Mouse (Mus musculus) midbrain, embryonic 14.5 days (tissue): ENCODE results near the gene Acp1. TPM values are rescaled to one million over a fixed set of nuclear protein-coding genes. Genes with fewer than 3 reads are reported as not detected.

Experiments
- ATAC-seq: fragments of 200-750 bp; cut with Nextera tagmentation; 2 replicates; pipeline ENCODE4 v1.8.0; 2017; ENCODE audit warnings: moderate number of reproducible peaks, moderate library complexity; ENCODE audit not compliant: low FRiP score, low TSS enrichment
- DNase-seq: peaks from one replicate; pipeline ENCODE4 v3.0.0-alpha.2; 2015
- H3K27ac ChIP-seq: fragments of 300-500 bp; sonication (generic); replicated peaks from 2 replicates; pipeline ENCODE4 v1.5.1; 2014; ENCODE audit warnings: mild to moderate bottlenecking, low read depth, low read length, moderate library complexity
- H3K27me3 ChIP-seq: fragments of 300-500 bp; sonication (generic); 2 replicates; pipeline ENCODE4 v1.6.1; 2014; ENCODE audit warnings: low read length, control low read depth, mixed read lengths; ENCODE audit not compliant: control insufficient read depth, insufficient read depth
- H3K36me3 ChIP-seq: fragments of 300-500 bp; sonication (generic); 2 replicates; pipeline ENCODE4 v1.6.1; 2014; ENCODE audit warnings: low read length, control low read depth; ENCODE audit not compliant: control insufficient read depth, insufficient read depth
- H3K4me1 ChIP-seq: fragments of 300-500 bp; sonication (generic); 2 replicates; pipeline ENCODE4 v1.6.1; 2014; ENCODE audit warnings: mild to moderate bottlenecking, antibody characterized with exemption, low read length, control low read depth; ENCODE audit not compliant: control insufficient read depth, insufficient read depth
- H3K4me2 ChIP-seq: fragments of 300-500 bp; sonication (generic); 2 replicates; pipeline ENCODE4 v1.6.1; 2014; ENCODE audit warnings: mild to moderate bottlenecking, low read length, moderate library complexity
- H3K4me3 ChIP-seq: fragments of 300-500 bp; sonication (generic); replicated peaks from 2 replicates; pipeline ENCODE4 v1.5.1; 2014; ENCODE audit warnings: low read depth, low read length
- H3K9ac ChIP-seq: fragments of 300-500 bp; sonication (generic); replicated peaks from 2 replicates; pipeline ENCODE4 v1.6.1; 2014; ENCODE audit warnings: mild to moderate bottlenecking, low read length, moderate library complexity
- H3K9me3 ChIP-seq: fragments of 300-500 bp; sonication (generic); 2 replicates; pipeline ENCODE4 v1.6.1; 2016; ENCODE audit warnings: low read length, control low read depth, mixed read lengths; ENCODE audit not compliant: control insufficient read depth
- WGBS: fragments of 180-500 bp; shearing (Covaris S2); extraction: QIAGEN DNeasy Blood & Tissue Kit; methylation state at CpG from one replicate; pipeline ENCODE4 v1.1.7; 2014; 5-methylcytosine and 5-hydroxymethylcytosine counted together
- polyA plus RNA-seq: library from polyadenylated mRNA; unstranded; fragments of >200 nt; fragmentation: Nextera tagmentation; extraction: Ambion mirVana; gene quantifications from 2 replicates; pipeline ENCODE4 v1.2.1, GENCODE M21; 2014

Gene Acp1
- polyA plus RNA-seq, result 135 and 138 TPM in 2 replicates

DNA sequence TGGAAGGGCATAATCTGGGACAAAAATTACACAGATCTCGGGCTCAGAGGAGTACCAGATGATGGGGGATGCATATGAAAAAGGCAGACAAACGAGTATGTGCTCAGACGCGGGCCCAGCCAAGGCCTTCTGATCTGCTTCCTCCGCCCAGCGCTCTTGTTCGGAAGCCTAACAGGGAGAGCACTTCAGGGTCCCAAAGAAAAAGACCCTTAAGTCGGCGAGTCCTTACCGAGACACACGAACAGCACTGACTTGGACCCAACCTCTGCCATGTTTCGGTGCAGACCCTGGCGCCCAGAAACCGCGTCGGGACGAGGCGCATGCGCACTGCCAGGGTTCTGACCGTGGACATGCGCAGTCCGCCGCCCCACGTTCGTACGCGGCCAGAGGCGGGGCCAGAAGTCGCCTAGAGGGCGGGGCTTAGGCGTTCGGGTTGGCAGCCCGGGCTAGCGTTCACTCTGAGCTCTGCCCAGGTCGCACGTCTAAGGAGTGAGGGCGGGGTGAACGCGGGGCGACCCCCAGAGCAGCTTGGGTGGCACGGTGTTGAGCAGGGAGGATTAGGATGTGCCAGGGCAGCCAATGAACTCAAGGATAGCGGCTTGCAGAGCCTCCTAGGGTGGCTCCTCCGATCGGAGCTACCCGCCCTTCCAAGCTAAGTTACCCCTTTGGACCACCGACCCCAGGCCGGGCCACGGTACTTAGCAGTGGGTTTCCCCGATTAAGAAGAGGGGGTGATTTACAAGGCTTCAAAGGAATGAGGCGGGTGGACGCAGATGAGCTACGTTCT is at the start of gene Acp1, which contains the start of gene Sh3yl1:
TSS of gene Acp1 (minus strand) at position 329 of the 787 bp plus-strand sequence.
TSS of gene Sh3yl1 (plus strand) at position 408 of the 787 bp plus-strand sequence.
- Histone ChIP-seq H3K4me3 (peak within 1 kb of the TSS; percentile 53), H3K9ac (peak within 1 kb of the TSS; percentile 83), H3K4me2 (peak within 1 kb of the TSS; percentile 90), H3K4me1 (peaks cover 24% of the 10 kb centered on the region), H3K27me3 (no peaks in the 10 kb centered on the region), H3K9me3 (no peaks in the 10 kb centered on the region), H3K27ac (peak within 1 kb of the TSS; percentile 49), H3K36me3 (no peaks in the 10 kb centered on the region)
- DNase-seq (peak; percentile 98), ATAC-seq (peak; percentile 98)
- WGBS, result under 1% methylated on average over 52 of the region's 52 CpGs

DNA sequence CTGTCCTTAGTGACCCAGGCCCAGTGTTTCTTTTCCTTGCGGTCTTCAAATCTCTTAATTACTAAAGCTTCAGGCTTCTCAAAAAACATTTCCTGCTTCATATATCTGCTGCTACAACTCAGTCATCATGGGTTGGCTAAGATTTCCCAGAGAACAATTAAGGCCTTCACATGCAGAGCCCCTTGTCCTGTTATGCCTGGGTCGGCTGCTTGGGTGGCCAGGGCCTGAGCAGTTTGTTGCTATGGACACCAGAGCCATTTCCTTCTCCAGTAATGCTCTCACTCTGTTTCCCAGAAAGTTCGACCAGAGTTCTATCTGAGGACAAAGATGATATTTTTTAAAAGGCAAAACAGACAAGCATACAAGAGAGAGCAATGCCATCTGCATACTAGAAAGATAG is 32.8 kb upstream of the Acp1 start:
- no peak for DNase-seq
- 56% methylated on average over 3 of the region's 3 CpGs for WGBS

DNA sequence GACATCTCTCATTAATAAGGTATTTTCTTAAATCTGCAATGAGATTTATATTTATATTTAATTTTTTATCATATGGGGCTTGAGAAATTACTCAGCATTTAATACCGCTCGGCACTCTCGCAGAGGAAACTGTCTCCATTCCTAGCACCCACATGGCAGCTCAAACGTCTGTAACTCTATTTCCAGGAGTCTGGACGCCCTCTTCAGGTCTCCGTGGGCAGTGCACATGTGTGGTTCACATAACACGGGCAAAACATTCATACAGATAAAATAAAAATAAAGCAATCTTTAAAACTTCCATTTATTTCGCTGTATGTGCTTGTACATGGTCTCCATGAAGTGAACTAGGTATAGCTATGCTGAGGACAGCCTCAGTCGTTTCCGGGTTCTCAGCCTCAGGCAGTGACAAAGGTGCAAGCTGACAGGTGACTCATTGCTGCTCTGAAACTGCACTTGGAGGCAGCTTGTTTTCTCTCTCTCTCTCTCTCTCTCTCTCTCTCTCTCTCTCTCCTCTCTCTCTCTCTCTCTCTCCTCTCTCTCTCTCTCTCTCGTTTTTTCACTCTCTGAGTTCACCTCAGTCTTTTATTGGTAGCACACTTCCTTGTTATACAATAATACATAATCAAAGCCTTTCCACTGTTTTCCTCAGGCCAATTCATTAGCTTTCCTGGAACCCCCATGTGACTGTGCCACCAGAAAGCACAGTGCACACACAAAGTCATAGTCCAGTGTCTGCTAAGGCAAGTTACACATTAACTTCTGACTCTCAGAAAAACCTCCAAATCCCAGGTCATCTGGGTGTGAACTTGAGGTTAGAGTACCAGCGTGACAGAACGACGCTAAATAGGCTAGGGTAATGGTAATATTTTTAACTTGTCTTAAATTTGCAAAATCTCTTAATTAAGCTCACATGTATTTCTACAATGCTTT is 31.9 kb upstream of the Acp1 start:
- 88% methylated on average over 14 of the region's 14 CpGs for whole genome bisulfite sequencing
- Histone ChIP-seq H3K4me3 (no peak overlapping the region), H3K36me3 (peaks cover 48% of the 10 kb centered on the region), H3K27me3 (no peaks in the 10 kb centered on the region), H3K4me1 (no peaks in the 10 kb centered on the region), H3K9me3 (no peaks in the 10 kb centered on the region), H3K27ac (no peak overlapping the region), H3K9ac (no peak overlapping the region), H3K4me2 (no peak overlapping the region)
- DNase-seq, result no peak
- no peak for ATAC-seq

More for the DNA sequence above, 32.8 kb upstream of the Acp1 start:
- Histone ChIP-seq H3K9ac (no peak overlapping the region), H3K4me1 (no peaks in the 10 kb centered on the region), H3K27me3 (no peaks in the 10 kb centered on the region), H3K4me2 (no peak overlapping the region), H3K4me3 (no peak overlapping the region), H3K9me3 (no peaks in the 10 kb centered on the region), H3K36me3 (peaks cover 40% of the 10 kb centered on the region), H3K27ac (no peak overlapping the region)
- ATAC-seq, result no peak

GRCm38 (mm10) chr12:30936899-30937298 is 25.5 kb upstream of the Acp1 start:
- DNase-seq, result no peak
- WGBS, result 79% methylated on average over 2 of the region's 2 CpGs
- Histone ChIP-seq H3K36me3 (peaks cover 27% of the 10 kb centered on the region), H3K4me1 (no peaks in the 10 kb centered on the region), H3K4me2 (no peak overlapping the region), H3K9me3 (no peaks in the 10 kb centered on the region), H3K27me3 (no peaks in the 10 kb centered on the region), H3K9ac (no peak overlapping the region), H3K27ac (no peak overlapping the region), H3K4me3 (no peak overlapping the region)
- no peak for ATAC-seq

- peaks cover under 1% of the 10 kb centered on the region; the same call in 1 of the 2 replicates for H3K36me3 ChIP-seq
- H3K4me2 ChIP-seq, result no peak overlapping the region
- no peak overlapping the region for H3K27ac ChIP-seq
- H3K4me3 ChIP-seq, result no peak overlapping the region
- no peak for ATAC-seq
- H3K9me3 ChIP-seq, result no peaks in the 10 kb centered on the region
- DNase-seq, result no peak
- H3K9ac ChIP-seq, result no peak overlapping the region
- H3K27me3 ChIP-seq, result no peaks in the 10 kb centered on the region
- H3K4me1 ChIP-seq, result no peaks in the 10 kb centered on the region
- 88% methylated on average over 2 of the region's 2 CpGs for WGBS
Observed at GRCm38 (mm10) chr12:30933299-30933698, 21.9 kb upstream of the Acp1 start.

DNA sequence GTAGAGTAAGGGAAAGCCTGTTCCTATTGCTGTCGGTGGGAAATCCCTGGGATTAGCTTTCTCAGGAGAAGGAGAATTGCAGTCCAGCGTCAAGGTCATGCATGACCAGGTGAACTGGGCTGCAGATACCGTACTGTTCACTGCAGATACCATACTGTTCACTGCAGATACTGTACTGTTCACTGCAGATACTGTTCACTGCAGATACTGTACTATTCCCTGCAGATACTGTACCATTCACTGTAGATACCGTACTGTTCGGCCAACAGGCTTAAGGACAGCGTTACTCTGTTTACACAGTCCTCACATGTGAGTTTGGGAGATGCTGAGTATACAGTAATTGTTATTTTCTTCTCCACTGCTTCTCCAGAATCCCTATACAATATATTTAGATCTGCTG is 16.8 kb upstream of the Acp1 start:
- H3K27ac ChIP-seq, result no peak overlapping the region
- DNase-seq (no peak), ATAC-seq (no peak)
- 89% methylated on average over 6 of the region's 6 CpGs for WGBS
- H3K9ac ChIP-seq, result no peak overlapping the region
- H3K4me2 ChIP-seq, result no peak overlapping the region
- no peaks in the 10 kb centered on the region for H3K9me3 ChIP-seq
- no peak overlapping the region for H3K4me3 ChIP-seq
- H3K4me1 ChIP-seq, result no peaks in the 10 kb centered on the region
- no peaks in the 10 kb centered on the region for H3K27me3 ChIP-seq
- peaks cover 21% of the 10 kb centered on the region for H3K36me3 ChIP-seq

DNA sequence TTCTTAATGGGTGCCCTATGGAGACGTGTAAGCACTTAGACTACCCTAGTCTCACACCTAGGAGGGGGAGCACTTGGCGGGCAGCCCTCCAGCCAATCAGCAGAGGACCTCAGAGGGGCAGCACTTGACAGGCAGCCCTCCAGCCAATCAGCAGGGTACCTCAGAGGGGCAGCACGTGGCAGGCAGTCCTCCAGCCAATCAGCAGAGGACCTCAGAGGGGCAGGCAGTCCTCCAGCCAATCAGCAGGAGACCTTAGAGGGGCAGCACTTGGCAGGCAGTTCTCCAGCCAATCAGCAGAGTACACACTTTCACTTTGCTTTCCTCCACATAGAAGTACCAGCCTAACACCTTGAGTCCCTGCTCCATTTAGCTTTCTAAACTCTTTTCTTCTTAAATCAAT is 11.0 kb upstream of the Acp1 start:
- no peak overlapping the region for H3K27ac ChIP-seq
- ATAC-seq (no peak), DNase-seq (no peak)
- H3K4me1 ChIP-seq, result no peaks in the 10 kb centered on the region
- H3K27me3 ChIP-seq, result no peaks in the 10 kb centered on the region
- H3K4me3 ChIP-seq, result no peak overlapping the region
- no peaks in the 10 kb centered on the region for H3K9me3 ChIP-seq
- H3K4me2 ChIP-seq, result no peak overlapping the region
- 93% methylated on average over 3 of the region's 3 CpGs for WGBS
- H3K9ac ChIP-seq, result no peak overlapping the region
- peaks cover 15% of the 10 kb centered on the region for H3K36me3 ChIP-seq

DNA sequence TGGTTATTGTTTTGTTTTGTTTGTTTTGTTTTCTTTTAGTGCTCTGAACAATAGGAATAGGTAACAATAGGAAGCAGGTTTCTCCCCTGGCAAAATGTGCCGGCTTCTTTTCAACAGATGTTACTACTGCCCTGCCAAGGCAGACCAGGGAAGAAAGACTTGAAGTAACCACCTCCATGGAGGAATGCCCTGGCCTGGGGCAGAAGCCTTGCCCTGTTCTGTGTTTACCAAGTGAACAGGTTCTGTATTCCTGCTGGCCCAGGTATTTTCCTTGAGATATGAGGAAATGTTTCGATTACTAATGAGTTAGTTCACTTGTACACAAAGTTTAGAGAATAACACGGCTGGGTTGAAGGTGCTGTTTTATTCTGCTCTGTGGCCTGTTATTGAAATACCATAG is 1.5 kb upstream of the Acp1 start:
- WGBS, result 63% methylated on average over 3 of the region's 3 CpGs
- no peak overlapping the region for H3K27ac ChIP-seq
- no peak overlapping the region; the same call in 1 of the 2 replicates for H3K9ac ChIP-seq
- DNase-seq, result no peak
- no peaks in the 10 kb centered on the region for H3K27me3 ChIP-seq
- H3K36me3 ChIP-seq, result no peaks in the 10 kb centered on the region
- H3K4me1 ChIP-seq, result peaks cover 24% of the 10 kb centered on the region
- peak overlapping the region; percentile 90 for H3K4me2 ChIP-seq
- no peak for ATAC-seq
- no peaks in the 10 kb centered on the region for H3K9me3 ChIP-seq
- peak overlapping the region; percentile 53 for H3K4me3 ChIP-seq
